Comparison of ENCODE assay signal across 11 mouse cellular contexts in the genomic region with DNA sequence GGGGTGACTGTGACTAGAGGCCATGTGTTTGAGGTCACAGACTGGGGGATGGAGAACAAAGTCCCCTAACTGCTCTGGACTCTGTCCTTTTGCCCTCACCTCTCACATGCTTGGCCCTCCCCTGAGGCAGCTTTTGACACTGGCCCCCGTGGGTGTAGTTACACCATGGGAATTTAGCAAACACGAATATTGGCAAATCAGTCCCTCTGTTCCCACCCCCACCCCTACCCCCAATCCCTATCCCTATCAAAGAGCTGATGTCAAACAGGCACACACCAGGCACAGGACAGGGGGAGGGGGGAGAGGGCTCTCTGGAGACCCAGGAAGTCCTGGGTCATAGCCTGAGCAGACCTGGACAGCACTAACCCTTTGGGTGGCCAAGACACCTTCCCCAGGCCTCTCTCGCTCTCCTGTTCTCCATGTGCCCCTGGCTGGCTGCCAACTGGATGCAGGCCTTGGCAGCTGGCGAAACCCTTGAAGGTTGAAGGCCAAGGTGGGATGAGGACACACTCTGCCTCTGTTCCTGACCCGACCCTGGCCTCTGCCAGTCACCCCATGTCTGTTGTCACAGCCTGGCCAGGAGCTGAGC. TPM values are rescaled to one million over a fixed set of nuclear protein-coding genes. Genes with fewer than 3 reads are reported as not detected.
DNase-seq lines count a peak whose midpoint lies in the region; ATAC-seq lines count a peak whose summit lies in the region.
"Had no signal": no experiment of that assay in that cellular context is flagged by ENCODE, and none has a peak within 500 bp of the region (broad histone marks: within the 10 kb centered on the region; RNA-seq: fewer than 3 reads in every experiment).

No protein-coding gene starts in this region.

- peaks cover 9% of the 10 kb centered on the region for H3K4me1 ChIP-seq in heart, embryonic 12.5 days (replicated peaks)
- H3K4me1 ChIP-seq in intestine, embryonic 15.5 days (replicated peaks) = peaks cover 3% of the 10 kb centered on the region
- no peaks in the 10 kb centered on the region for H3K4me1 ChIP-seq in lung, embryonic 15.5 days
- H3K4me1 ChIP-seq: embryonic facial prominence, embryonic 12.5 days had no signal

- no peaks in the 10 kb centered on the region for H3K36me3 ChIP-seq in heart, embryonic 12.5 days
- H3K36me3 ChIP-seq in intestine, embryonic 15.5 days = no peaks in the 10 kb centered on the region
- no peaks in the 10 kb centered on the region for H3K36me3 ChIP-seq in lung, embryonic 15.5 days
- H3K36me3 ChIP-seq: embryonic facial prominence, embryonic 12.5 days had no signal

- peak; percentile 96 for DNase-seq in heart, adult 11 months
- DNase-seq in adrenal gland, adult 2 months = peak; percentile 94
- DNase-seq in layer of hippocampus, adult 9-11 months = no peak
- DNase-seq in layer of hippocampus, postnatal 36 days = no peak
- DNase-seq in cerebellum, postnatal 36 days = no peak
- DNase-seq: thymus, adult 2 months had no signal

- H3K27ac ChIP-seq in heart, embryonic 12.5 days (ENCODE audit: poor library complexity, severe bottlenecking) = no peak overlapping the region
- no peak overlapping the region for H3K27ac ChIP-seq in intestine, embryonic 15.5 days
- no peak overlapping the region for H3K27ac ChIP-seq in lung, embryonic 15.5 days
- H3K27ac ChIP-seq: embryonic facial prominence, embryonic 12.5 days had no signal

- no peaks in the 10 kb centered on the region for H3K9me3 ChIP-seq in heart, embryonic 12.5 days (replicated peaks)
- no peaks in the 10 kb centered on the region for H3K9me3 ChIP-seq in intestine, embryonic 15.5 days
- no peaks in the 10 kb centered on the region for H3K9me3 ChIP-seq in lung, embryonic 15.5 days
- H3K9me3 ChIP-seq: embryonic facial prominence, embryonic 12.5 days had no signal

- H3K9ac ChIP-seq in heart, embryonic 12.5 days = no peak overlapping the region
- no peak overlapping the region for H3K9ac ChIP-seq in intestine, embryonic 15.5 days
- no peak overlapping the region for H3K9ac ChIP-seq in lung, embryonic 15.5 days
- H3K9ac ChIP-seq: embryonic facial prominence, embryonic 12.5 days had no signal

- ATAC-seq in heart, embryonic 12.5 days (ENCODE audit: insufficient number of reproducible peaks, low FRiP score) = no peak; the same call in 1 of the 2 replicates
- ATAC-seq in intestine, embryonic 15.5 days = peak; percentile 66; the same call in 1 of the 2 replicates
- ATAC-seq in lung, embryonic 15.5 days (ENCODE audit: borderline replicate concordance, extremely low read depth, low FRiP score, low TSS enrichment) = peak; percentile 36

- H3K4me3 ChIP-seq in heart, embryonic 12.5 days = no peak overlapping the region
- H3K4me3 ChIP-seq in intestine, embryonic 15.5 days (replicated peaks) = no peak overlapping the region
- no peak overlapping the region for H3K4me3 ChIP-seq in lung, embryonic 15.5 days
- H3K4me3 ChIP-seq: embryonic facial prominence, embryonic 12.5 days; myocyte had no signal

- no peak overlapping the region for H3K4me2 ChIP-seq in heart, embryonic 12.5 days
- no peak overlapping the region for H3K4me2 ChIP-seq in intestine, embryonic 15.5 days (replicated peaks)
- H3K4me2 ChIP-seq in lung, embryonic 15.5 days = no peak overlapping the region
- H3K4me2 ChIP-seq: embryonic facial prominence, embryonic 12.5 days had no signal

- 32% methylated on average over 5 of the region's 5 CpGs for WGBS in heart, embryonic 12.5 days
- WGBS in intestine, embryonic 15.5 days = 34% methylated on average over 5 of the region's 5 CpGs
- WGBS in lung, embryonic 15.5 days = 38% methylated on average over 5 of the region's 5 CpGs

- no peaks in the 10 kb centered on the region for H3K27me3 ChIP-seq in heart, embryonic 12.5 days (replicated peaks)
- no peaks in the 10 kb centered on the region for H3K27me3 ChIP-seq in intestine, embryonic 15.5 days (replicated peaks)
- no peaks in the 10 kb centered on the region for H3K27me3 ChIP-seq in lung, embryonic 15.5 days
- H3K27me3 ChIP-seq: embryonic facial prominence, embryonic 12.5 days had no signal

RNA-seq across cellular contexts. Expression of a gene that starts 24.2 kb away (rescaled TPM):
- 2.0 and 2.1 TPM in 2 replicates for polyA plus RNA-seq in heart, embryonic 12.5 days (2016; fragmentation: Nextera tagmentation; extraction: Ambion mirVana)
- total RNA-seq in adrenal gland, adult 2 months (2021) = 1 to 10 TPM; 2.6 to 3.4 TPM
- polyA plus RNA-seq in adrenal gland, adult 2 months (2012; rRNA removed) = 10.0 and 17.2 TPM in 2 replicates
- 10.5 and 12.3 TPM in 2 replicates for polyA plus RNA-seq in intestine, embryonic 15.5 days (2015; fragmentation: Nextera tagmentation; extraction: Ambion mirVana)
- polyA plus RNA-seq in lung, embryonic 15.5 days (2015; fragmentation: Nextera tagmentation; extraction: Ambion mirVana) = 19.1 and 21.7 TPM in 2 replicates
- total RNA-seq in layer of hippocampus, postnatal 36 days (2021) = 1 to 10 TPM; 4.2 to 6.9 TPM

RNA-seq across cellular contexts. Expression of a gene that starts 37.2 kb away (rescaled TPM):
- polyA plus RNA-seq in heart, embryonic 12.5 days (2016; fragmentation: Nextera tagmentation; extraction: Ambion mirVana) = 317 and 330 TPM in 2 replicates
- total RNA-seq in adrenal gland, adult 2 months (2021) = 100 to 1,000 TPM; 220 to 280 TPM
- polyA plus RNA-seq in adrenal gland, adult 2 months (2012; rRNA removed) = 331 and 392 TPM in 2 replicates
- 235 and 275 TPM in 2 replicates for polyA plus RNA-seq in intestine, embryonic 15.5 days (2015; fragmentation: Nextera tagmentation; extraction: Ambion mirVana)
- polyA plus RNA-seq in lung, embryonic 15.5 days (2015; fragmentation: Nextera tagmentation; extraction: Ambion mirVana) = 341 and 343 TPM in 2 replicates
- total RNA-seq in layer of hippocampus, postnatal 36 days (2021) = 100 to 1,000 TPM; 568 to 611 TPM

Comparison
In these comparisons a context has a peak if more than half of its experiments do, and no peak if none do; other contexts are left out.
1. DNase-seq: peak in heart, adult 11 months (single experiment) and adrenal gland, adult 2 months (single experiment); none in layer of hippocampus, adult 9-11 months (single experiment), layer of hippocampus, postnatal 36 days (0 of 2) and cerebellum, postnatal 36 days (0 of 2).